Mouse (Mus musculus) ES-Bruce4 (cell line): ENCODE results near the gene Mapk6. TPM values are rescaled to one million over a fixed set of nuclear protein-coding genes. Genes with fewer than 3 reads are reported as not detected.

Experiments
- H3K27ac ChIP-seq: 2 replicates; pipeline ENCODE4 v1.5.1; 2012; ENCODE audit warnings: low read length, inconsistent platforms; ENCODE audit not compliant: insufficient read depth
- H3K27me3 ChIP-seq: 2 replicates; pipeline ENCODE4 v1.6.1; 2012; ENCODE audit warnings: mild to moderate bottlenecking, low read length, inconsistent platforms; ENCODE audit not compliant: control insufficient read depth, poor library complexity, insufficient read depth, severe bottlenecking
- H3K36me3 ChIP-seq: 2 replicates; pipeline ENCODE4 v1.6.1; 2012; ENCODE audit warnings: inconsistent platforms, mild to moderate bottlenecking, low read length, moderate library complexity; ENCODE audit not compliant: control insufficient read depth, poor library complexity, insufficient read depth, severe bottlenecking
- H3K4me1 ChIP-seq: one replicate; pipeline ENCODE4 v1.8.1; 2011; ENCODE audit warnings: low read length; ENCODE audit not compliant: control insufficient read depth, insufficient read depth
- H3K4me3 ChIP-seq: 2 replicates; pipeline ENCODE4 v1.5.1; 2011; ENCODE audit warnings: low read depth, mild to moderate bottlenecking, low read length
- H3K9ac ChIP-seq: 2 replicates; pipeline ENCODE4 v1.6.1; 2012; ENCODE audit warnings: low read depth, mild to moderate bottlenecking, inconsistent platforms; ENCODE audit not compliant: poor library complexity, severe bottlenecking
- H3K9me3 ChIP-seq: replicated peaks from 2 replicates; pipeline ENCODE4 v1.6.1; 2012; ENCODE audit warnings: mild to moderate bottlenecking, low read length, inconsistent platforms; ENCODE audit not compliant: control insufficient read depth, poor library complexity, insufficient read depth, severe bottlenecking
- CTCF ChIP-seq: IDR thresholded peaks from one replicate; pipeline ENCODE4 v1.8.1; 2011; ENCODE audit warnings: low read depth, low read length
- EP300 ChIP-seq: IDR thresholded peaks from 2 replicates; pipeline ENCODE4 v1.6.1; 2011; ENCODE audit warnings: low read depth, low read length; ENCODE audit not compliant: insufficient read depth
- POLR2A ChIP-seq: IDR thresholded peaks from one replicate; pipeline ENCODE4 v1.8.1; 2011; ENCODE audit warnings: low read length; ENCODE audit not compliant: insufficient read depth
- polyA plus RNA-seq: library from polyadenylated mRNA; stranded (reverse); fragments of >200 nt; gene quantifications from 2 replicates; pipeline ENCODE4 v1.2.4, GENCODE M21; 2011; ENCODE audit warnings: low read depth; ENCODE audit not compliant: missing spikeins, insufficient read depth, insufficient read length

The Mapk6 gene
- polyA plus RNA-seq, 1 experiment = 147 TPM

GRCm38 (mm10) chr9:75406121-75406520 is 3.7 kb downstream of the Mapk6 start:
- Histone ChIP-seq H3K36me3 (no peaks in the 10 kb centered on the region; the same call in 1 of the 2 replicates), H3K27me3 (no peaks in the 10 kb centered on the region), H3K9ac (no peak overlapping the region), H3K27ac (no peak overlapping the region), H3K4me1 (peaks cover 5% of the 10 kb centered on the region), H3K9me3 (no peaks in the 10 kb centered on the region), H3K4me3 (no peak overlapping the region)
- TF ChIP-seq POLR2A (no peak), CTCF (no peak)

GRCm38 (mm10) chr9:75403520-75403919 is 6.3 kb downstream of the Mapk6 start:
- H3K9ac ChIP-seq = no peak overlapping the region
- no peak overlapping the region for H3K27ac ChIP-seq
- TF ChIP-seq CTCF = no peak
- TF ChIP-seq EP300 = no peak
- TF ChIP-seq POLR2A = no peak
- H3K27me3 ChIP-seq = no peaks in the 10 kb centered on the region
- H3K36me3 ChIP-seq = no peaks in the 10 kb centered on the region; the same call in 1 of the 2 replicates
- H3K4me3 ChIP-seq = no peak overlapping the region
- H3K4me1 ChIP-seq = peaks cover 5% of the 10 kb centered on the region
- H3K9me3 ChIP-seq = no peaks in the 10 kb centered on the region

- Histone ChIP-seq H3K36me3 (peaks cover 14% of the 10 kb centered on the region), H3K27me3 (no peaks in the 10 kb centered on the region), H3K9ac (0 out of 2 replicates have a peak overlapping the region, but pooled peaks have one; percentile 1), H3K4me1 (peaks cover 5% of the 10 kb centered on the region), H3K27ac (no peak overlapping the region), H3K4me3 (no peak overlapping the region), H3K9me3 (no peaks in the 10 kb centered on the region)
- TF ChIP-seq EP300 = no peak
- TF ChIP-seq CTCF = no peak
- TF ChIP-seq POLR2A = no peak
Measured at GRCm38 (mm10) chr9:75401593-75402504, 8.0 kb downstream of the Mapk6 start.

- Histone ChIP-seq H3K4me1 (peaks cover 5% of the 10 kb centered on the region), H3K27me3 (no peaks in the 10 kb centered on the region), H3K4me3 (no peak overlapping the region), H3K36me3 (peaks cover 24% of the 10 kb centered on the region), H3K27ac (no peak overlapping the region), H3K9ac (no peak overlapping the region), H3K9me3 (no peaks in the 10 kb centered on the region)
- TF ChIP-seq POLR2A (no peak), EP300 (no peak), CTCF (no peak)
Measured at GRCm38 (mm10) chr9:75400639-75401038, 9.2 kb downstream of the Mapk6 start.

- no peaks in the 10 kb centered on the region for H3K9me3 ChIP-seq
- H3K27ac ChIP-seq = no peak overlapping the region
- H3K4me1 ChIP-seq = peaks cover 4% of the 10 kb centered on the region
- H3K4me3 ChIP-seq = no peak overlapping the region
- no peaks in the 10 kb centered on the region for H3K27me3 ChIP-seq
- peaks cover 33% of the 10 kb centered on the region for H3K36me3 ChIP-seq
- peak; percentile 58 for TF ChIP-seq CTCF
- no peak for TF ChIP-seq POLR2A
- TF ChIP-seq EP300 = no peak
- no peak overlapping the region for H3K9ac ChIP-seq
Measured at GRCm38 (mm10) chr9:75399069-75399468, 10.7 kb downstream of the Mapk6 start.

- no peaks in the 10 kb centered on the region for H3K4me1 ChIP-seq
- no peak overlapping the region for H3K9ac ChIP-seq
- H3K9me3 ChIP-seq = no peaks in the 10 kb centered on the region
- peaks cover 59% of the 10 kb centered on the region for H3K36me3 ChIP-seq
- no peaks in the 10 kb centered on the region for H3K27me3 ChIP-seq
- H3K4me3 ChIP-seq = no peak overlapping the region
- H3K27ac ChIP-seq = no peak overlapping the region
- TF ChIP-seq EP300 = no peak
- TF ChIP-seq CTCF = no peak
- TF ChIP-seq POLR2A = no peak
Measured at GRCm38 (mm10) chr9:75395971-75396370, 13.8 kb downstream of the Mapk6 start.
